Mouse (Mus musculus): Measurements from ENCODE around the gene Rab31. TPM values are rescaled to one million over a fixed set of nuclear protein-coding genes. Genes with fewer than 3 reads are reported as not detected.

Gene Rab31
- total and polyA plus RNA-seq, 2 experiments from 2014 or later: 79.3 to 92.8 TPM

DNA sequence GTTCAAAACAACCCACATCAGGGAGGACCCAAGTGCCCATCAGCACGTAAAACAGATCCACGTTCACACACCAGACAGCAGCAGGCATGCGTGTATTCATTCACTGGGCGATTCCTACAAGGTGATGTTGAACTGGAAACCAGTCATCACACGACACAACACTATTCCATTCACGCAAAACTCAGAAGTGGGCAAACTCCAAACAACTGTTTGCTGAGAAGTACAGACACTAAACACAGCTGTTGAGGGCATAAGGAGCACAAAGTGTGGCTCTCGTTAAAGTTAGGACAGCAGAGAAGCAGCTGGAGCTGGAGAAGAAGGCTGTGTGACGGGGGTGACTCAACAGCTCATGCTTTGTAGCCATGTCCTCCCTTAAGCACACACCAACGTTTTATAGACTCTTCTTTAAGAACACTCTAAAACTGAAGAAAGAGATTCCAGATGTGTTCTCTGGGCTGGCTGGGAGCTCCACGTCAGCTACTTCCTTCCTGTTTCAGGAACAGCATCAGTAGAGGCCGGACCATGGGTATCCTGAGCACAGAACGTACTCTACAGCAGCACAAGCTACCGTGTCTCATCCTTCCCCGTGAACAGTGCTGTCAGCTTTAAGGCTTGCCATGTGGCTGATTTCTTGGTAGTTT lies 92.6 kb downstream of the Rab31 start:
- H3K4me1 ChIP-seq (ENCODE audit: insufficient read depth): no peaks in the 10 kb centered on the region
- no peaks in the 10 kb centered on the region for H3K27me3 ChIP-seq (ENCODE audit: insufficient read depth, low read length)
- ATAC-seq (0 out of 2 replicates have a peak, but pooled peaks have one; percentile 17), DNase-seq (no peak)
- WGBS: 62% methylated on average over 14 of the region's 14 CpGs
- no peak overlapping the region for H3K4me2 ChIP-seq (ENCODE audit: low read depth)
- no peaks in the 10 kb centered on the region for H3K36me3 ChIP-seq (ENCODE audit: insufficient read depth)
- TF ChIP-seq CTCF (IDR thresholded peaks at IDR 0.05; ENCODE audit: low read depth): no peak
- no peak overlapping the region for H3K4me3 ChIP-seq (ENCODE audit: low read depth, low read length)
- no peaks in the 10 kb centered on the region for H3K9me3 ChIP-seq (ENCODE audit: low read length)
- H3K27ac ChIP-seq (ENCODE audit: low read depth, low read length): no peak overlapping the region
- H3K9ac ChIP-seq: no peak overlapping the region

- 96% methylated on average over 1 of the region's 1 CpGs for WGBS
These were observed 94.8 kb downstream of the Rab31 start for GRCm38 (mm10) chr17:65677742-65678141.

DNA sequence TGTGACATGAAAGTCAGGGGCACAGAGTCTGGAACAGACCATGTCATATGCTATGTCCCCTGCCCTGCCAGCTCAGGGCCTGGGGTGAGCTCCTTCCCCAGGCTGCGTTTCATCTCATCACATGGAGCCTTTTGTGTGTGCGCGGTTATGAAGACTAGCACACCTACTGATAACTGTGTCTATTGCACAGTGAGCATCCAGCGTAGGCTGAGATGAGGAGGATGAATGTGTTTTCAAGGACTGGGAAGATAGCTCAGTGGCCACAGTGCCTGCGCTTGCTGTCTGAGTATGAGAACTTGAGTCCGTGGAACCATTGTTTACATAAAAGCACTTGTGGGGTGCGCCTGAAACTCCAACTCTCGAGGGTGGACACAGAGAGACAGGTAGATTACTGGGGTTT lies 96.0 kb downstream of the Rab31 start:
- TF ChIP-seq CTCF (IDR thresholded peaks at IDR 0.05; ENCODE audit: low read depth): no peak
- Histone ChIP-seq H3K9me3 (ENCODE audit: low read length) (no peaks in the 10 kb centered on the region), H3K27me3 (ENCODE audit: insufficient read depth, low read length) (no peaks in the 10 kb centered on the region), H3K9ac (no peak overlapping the region), H3K4me2 (ENCODE audit: low read depth) (no peak overlapping the region), H3K27ac (ENCODE audit: low read depth, low read length) (no peak overlapping the region), H3K4me1 (ENCODE audit: insufficient read depth) (no peaks in the 10 kb centered on the region), H3K36me3 (ENCODE audit: insufficient read depth) (no peaks in the 10 kb centered on the region), H3K4me3 (ENCODE audit: low read depth, low read length) (no peak overlapping the region)
- DNase-seq (no peak), ATAC-seq (no peak)
- WGBS: 95% methylated on average over 8 of the region's 8 CpGs

More at GRCm38 (mm10) chr17:65677742-65678141, 94.8 kb downstream of the Rab31 start:
- Histone ChIP-seq H3K9ac (no peak overlapping the region), H3K4me2 (ENCODE audit: low read depth) (no peak overlapping the region), H3K9me3 (ENCODE audit: low read length) (no peaks in the 10 kb centered on the region), H3K4me3 (ENCODE audit: low read depth, low read length) (no peak overlapping the region), H3K4me1 (ENCODE audit: insufficient read depth) (no peaks in the 10 kb centered on the region), H3K36me3 (ENCODE audit: insufficient read depth) (no peaks in the 10 kb centered on the region), H3K27me3 (ENCODE audit: insufficient read depth, low read length) (no peaks in the 10 kb centered on the region), H3K27ac (ENCODE audit: low read depth, low read length) (no peak overlapping the region)
- peak; percentile 35 for TF ChIP-seq CTCF (IDR thresholded peaks at IDR 0.05; ENCODE audit: low read depth)
- no peak for ATAC-seq
- no peak for DNase-seq

DNA sequence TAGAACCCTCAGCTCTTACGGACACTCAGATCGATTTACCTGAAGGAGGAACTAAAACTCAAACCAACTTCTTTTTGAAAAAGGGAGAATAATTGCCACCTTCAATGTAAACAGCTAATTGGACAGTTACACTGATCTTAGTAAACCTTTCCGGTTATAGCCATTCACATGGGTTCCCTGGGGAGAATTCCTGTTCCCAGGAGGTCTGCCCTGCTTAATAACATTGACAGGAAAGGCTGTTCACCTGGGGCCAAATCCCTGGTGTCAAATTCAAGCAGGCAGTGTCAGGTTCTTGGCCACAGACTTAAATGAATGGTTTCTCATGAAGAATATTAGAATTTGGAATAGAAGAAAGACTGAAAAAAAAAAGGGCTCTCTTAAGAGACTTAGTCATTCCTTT lies 96.6 kb downstream of the Rab31 start:
- no peak overlapping the region for H3K27ac ChIP-seq (ENCODE audit: low read depth, low read length)
- no peaks in the 10 kb centered on the region for H3K4me1 ChIP-seq (ENCODE audit: insufficient read depth)
- no peaks in the 10 kb centered on the region for H3K27me3 ChIP-seq (ENCODE audit: insufficient read depth, low read length)
- H3K36me3 ChIP-seq (ENCODE audit: insufficient read depth): no peaks in the 10 kb centered on the region
- H3K9ac ChIP-seq: no peak overlapping the region
- ATAC-seq (no peak), DNase-seq (no peak)
- no peak overlapping the region for H3K4me2 ChIP-seq (ENCODE audit: low read depth)
- no peak overlapping the region for H3K4me3 ChIP-seq (ENCODE audit: low read depth, low read length)
- no peak for TF ChIP-seq CTCF (IDR thresholded peaks at IDR 0.05; ENCODE audit: low read depth)
- H3K9me3 ChIP-seq (ENCODE audit: low read length): no peaks in the 10 kb centered on the region
- WGBS: 78% methylated on average over 3 of the region's 3 CpGs

DNA sequence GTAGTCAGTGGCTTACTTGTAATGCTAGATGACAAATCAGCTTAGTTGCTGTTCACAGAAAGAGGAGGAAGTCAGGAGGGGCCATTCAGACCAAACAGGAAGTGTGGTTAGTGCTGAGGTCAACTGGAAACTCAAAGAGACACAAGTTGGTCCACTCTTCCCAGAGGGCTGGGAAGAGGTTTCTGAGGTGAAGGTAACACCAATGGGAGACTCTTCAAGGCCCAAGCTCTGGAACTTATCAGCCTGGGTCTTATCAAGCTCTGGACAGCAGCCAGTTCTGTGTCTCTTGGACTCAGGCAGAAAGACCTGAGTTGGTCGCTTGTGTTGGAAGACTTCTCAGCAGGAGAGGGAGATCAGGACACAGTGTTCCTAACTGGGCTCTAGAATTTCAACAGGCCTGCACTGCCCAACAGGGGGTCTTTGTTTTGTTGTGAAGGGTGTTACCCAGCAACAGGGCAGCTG lies 97.8 kb downstream of the Rab31 start:
- H3K4me3 ChIP-seq (ENCODE audit: low read depth, low read length): no peak overlapping the region
- H3K27ac ChIP-seq (ENCODE audit: low read depth, low read length): no peak overlapping the region
- no peak for TF ChIP-seq CTCF (IDR thresholded peaks at IDR 0.05; ENCODE audit: low read depth)
- H3K4me1 ChIP-seq (ENCODE audit: insufficient read depth): no peaks in the 10 kb centered on the region
- H3K4me2 ChIP-seq (ENCODE audit: low read depth): no peak overlapping the region
- H3K27me3 ChIP-seq (ENCODE audit: insufficient read depth, low read length): no peaks in the 10 kb centered on the region
- H3K9me3 ChIP-seq (ENCODE audit: low read length): no peaks in the 10 kb centered on the region
- ATAC-seq (no peak), DNase-seq (no peak)
- no peak overlapping the region for H3K9ac ChIP-seq
- H3K36me3 ChIP-seq (ENCODE audit: insufficient read depth): no peaks in the 10 kb centered on the region
- WGBS: 50% methylated on average over 1 of the region's 1 CpGs

- WGBS: 93% methylated on average over 7 of the region's 7 CpGs
- Histone ChIP-seq H3K27me3 (ENCODE audit: insufficient read depth, low read length) (no peaks in the 10 kb centered on the region), H3K27ac (ENCODE audit: low read depth, low read length) (no peak overlapping the region), H3K9me3 (ENCODE audit: low read length) (no peaks in the 10 kb centered on the region), H3K36me3 (ENCODE audit: insufficient read depth) (no peaks in the 10 kb centered on the region), H3K9ac (no peak overlapping the region), H3K4me1 (ENCODE audit: insufficient read depth) (no peaks in the 10 kb centered on the region), H3K4me3 (ENCODE audit: low read depth, low read length) (no peak overlapping the region), H3K4me2 (ENCODE audit: low read depth) (no peak overlapping the region)
- DNase-seq (no peak), ATAC-seq (no peak)
- no peak for TF ChIP-seq CTCF (IDR thresholded peaks at IDR 0.05; ENCODE audit: low read depth)
These were observed 99.6 kb downstream of the Rab31 start for GRCm38 (mm10) chr17:65672926-65673325.

GRCm38 (mm10) chr17:65669061-65669460 lies 103.5 kb downstream of the Rab31 start:
- ATAC-seq (no peak), DNase-seq (no peak)
- Histone ChIP-seq H3K4me2 (ENCODE audit: low read depth) (no peak overlapping the region), H3K27me3 (ENCODE audit: insufficient read depth, low read length) (no peaks in the 10 kb centered on the region), H3K27ac (ENCODE audit: low read depth, low read length) (no peak overlapping the region), H3K9me3 (ENCODE audit: low read length) (no peaks in the 10 kb centered on the region), H3K4me3 (ENCODE audit: low read depth, low read length) (no peak overlapping the region), H3K9ac (no peak overlapping the region), H3K4me1 (ENCODE audit: insufficient read depth) (no peaks in the 10 kb centered on the region), H3K36me3 (ENCODE audit: insufficient read depth) (no peaks in the 10 kb centered on the region)
- WGBS: 89% methylated on average over 4 of the region's 4 CpGs
- no peak for TF ChIP-seq CTCF (IDR thresholded peaks at IDR 0.05; ENCODE audit: low read depth)
